Mouse (Mus musculus): ENCODE data around the gene Wnt7b. TPM values are rescaled to one million over a fixed set of nuclear protein-coding genes. Genes with fewer than 3 reads are reported as not detected.

Gene Wnt7b
- polyA plus RNA-seq, 1 experiment from 2014 or later, result 47.2 TPM

DNA sequence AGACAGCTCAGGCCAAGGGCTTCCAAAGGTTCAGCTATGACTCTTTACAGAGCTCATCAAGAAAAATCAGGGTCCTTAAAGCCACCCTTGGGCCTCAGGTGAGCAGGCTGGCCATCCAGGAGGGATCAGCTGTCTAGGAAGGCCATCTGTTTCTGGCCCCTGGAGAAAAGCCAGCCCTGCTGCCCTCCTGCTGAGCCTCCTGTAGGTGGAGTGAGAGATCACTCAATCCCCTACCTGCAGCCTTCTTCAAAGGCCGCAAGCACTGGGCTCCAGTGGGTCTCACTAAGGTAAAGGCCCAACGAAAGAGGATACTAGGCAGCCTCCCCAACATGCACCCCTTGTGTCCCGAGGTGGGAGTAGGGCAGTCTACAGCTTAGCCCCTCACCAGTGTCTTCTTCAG is 50.2 kb downstream of the Wnt7b start:
- H3K9me3 ChIP-seq, result no peaks in the 10 kb centered on the region
- whole genome bisulfite sequencing, result 86% methylated on average over 3 of the region's 3 CpGs
- H3K4me3 ChIP-seq, result no peak overlapping the region
- no peak overlapping the region for H3K4me2 ChIP-seq
- H3K27me3 ChIP-seq, result 0 out of 2 replicates have a peak, but pooled peaks cover 3% of the 10 kb centered on the region
- H3K9ac ChIP-seq, result no peak overlapping the region
- H3K4me1 ChIP-seq (replicated peaks), result peaks cover 9% of the 10 kb centered on the region; the same call in 1 of the 2 replicates
- no peak for ATAC-seq (ENCODE audit: low FRiP score)
- no peak overlapping the region for H3K27ac ChIP-seq
- H3K36me3 ChIP-seq, result no peaks in the 10 kb centered on the region; the same call in 1 of the 2 replicates

- no peak for ATAC-seq (ENCODE audit: low FRiP score)
- no peak overlapping the region for H3K9ac ChIP-seq
- H3K27me3 ChIP-seq, result 0 out of 2 replicates have a peak, but pooled peaks cover 3% of the 10 kb centered on the region
- H3K9me3 ChIP-seq, result no peaks in the 10 kb centered on the region
- no peaks in the 10 kb centered on the region for H3K36me3 ChIP-seq
- H3K4me2 ChIP-seq, result no peak overlapping the region
- H3K4me3 ChIP-seq, result no peak overlapping the region
- WGBS, result 84% methylated on average over 3 of the region's 3 CpGs
- no peak overlapping the region for H3K27ac ChIP-seq
- peaks cover 10% of the 10 kb centered on the region for H3K4me1 ChIP-seq (replicated peaks)
Measured at GRCm38 (mm10) chr15:85529911-85530310, 52.4 kb downstream of the Wnt7b start.

GRCm38 (mm10) chr15:85524404-85524950 is 57.8 kb downstream of the Wnt7b start:
- Histone ChIP-seq H3K36me3 (no peaks in the 10 kb centered on the region), H3K4me3 (no peak overlapping the region), H3K27me3 (peaks cover 13% of the 10 kb centered on the region; the same call in 1 of the 2 replicates), H3K4me1 (replicated peaks) (peaks cover 23% of the 10 kb centered on the region), H3K4me2 (no peak overlapping the region), H3K27ac (no peak overlapping the region), H3K9me3 (no peaks in the 10 kb centered on the region), H3K9ac (no peak overlapping the region)
- WGBS, result 21% methylated on average over 12 of the region's 12 CpGs
- 0 out of 2 replicates have a peak, but pooled peaks have one; percentile 39 for ATAC-seq (ENCODE audit: low FRiP score)

DNA sequence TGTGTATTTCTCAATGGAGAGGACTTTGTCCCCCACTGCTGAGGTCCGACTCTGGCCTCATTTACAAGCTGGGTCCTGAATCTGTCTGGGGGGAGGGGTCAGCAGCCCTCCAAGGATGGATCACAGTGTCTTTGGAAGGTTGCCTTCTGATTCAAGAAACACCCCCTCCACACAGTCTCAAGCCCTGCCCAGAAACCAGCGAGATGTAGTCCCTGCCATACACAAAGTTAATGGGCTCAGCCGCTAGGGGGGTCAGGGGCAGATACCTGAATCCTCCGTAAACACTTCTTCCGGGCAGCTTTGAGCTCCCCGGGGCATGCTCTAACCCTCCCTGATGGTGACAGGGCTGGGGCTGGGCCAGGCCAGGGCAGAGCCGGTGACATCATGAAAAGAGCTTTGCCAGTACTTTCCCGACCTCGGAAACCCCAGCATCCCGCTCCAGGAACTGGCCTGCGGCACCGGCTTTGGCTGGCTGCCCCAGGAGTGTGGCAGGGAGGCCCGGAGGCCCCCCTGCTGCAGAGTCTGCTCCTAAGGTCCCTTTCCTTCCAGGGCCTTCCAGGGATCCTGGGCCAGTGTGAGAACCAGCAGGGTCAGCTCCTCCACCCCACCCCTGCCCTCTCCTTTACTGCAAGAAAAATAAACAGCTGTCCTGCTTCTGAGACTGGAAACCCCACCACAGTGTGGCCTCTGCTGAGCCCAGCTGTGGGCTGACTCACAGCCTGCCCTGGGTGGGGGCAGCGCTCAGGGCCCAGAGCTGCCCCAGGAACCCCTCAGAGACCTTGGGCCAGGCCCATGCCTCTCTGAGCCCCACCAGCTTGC is 58.9 kb downstream of the Wnt7b start:
- 16% methylated on average over 14 of the region's 14 CpGs for WGBS
- Histone ChIP-seq H3K4me2 (peak overlapping the region; percentile 21; the same call in 1 of the 2 replicates), H3K27ac (no peak overlapping the region), H3K27me3 (peaks cover 13% of the 10 kb centered on the region; the same call in 1 of the 2 replicates), H3K9ac (no peak overlapping the region), H3K4me3 (no peak overlapping the region), H3K4me1 (replicated peaks) (peaks cover 21% of the 10 kb centered on the region), H3K36me3 (no peaks in the 10 kb centered on the region), H3K9me3 (no peaks in the 10 kb centered on the region)
- 0 out of 2 replicates have a peak, but pooled peaks have one; percentile 36 for ATAC-seq (ENCODE audit: low FRiP score)

GRCm38 (mm10) chr15:85519438-85519837 is 62.8 kb downstream of the Wnt7b start:
- no peak overlapping the region for H3K4me3 ChIP-seq
- no peaks in the 10 kb centered on the region for H3K36me3 ChIP-seq
- no peak for ATAC-seq (ENCODE audit: low FRiP score)
- 69% methylated on average over 4 of the region's 4 CpGs for WGBS
- no peak overlapping the region for H3K4me2 ChIP-seq
- H3K4me1 ChIP-seq (replicated peaks), result peaks cover 14% of the 10 kb centered on the region
- H3K9ac ChIP-seq, result no peak overlapping the region
- H3K27ac ChIP-seq, result no peak overlapping the region
- H3K27me3 ChIP-seq, result peaks cover 11% of the 10 kb centered on the region; the same call in 1 of the 2 replicates
- H3K9me3 ChIP-seq, result no peaks in the 10 kb centered on the region

DNA sequence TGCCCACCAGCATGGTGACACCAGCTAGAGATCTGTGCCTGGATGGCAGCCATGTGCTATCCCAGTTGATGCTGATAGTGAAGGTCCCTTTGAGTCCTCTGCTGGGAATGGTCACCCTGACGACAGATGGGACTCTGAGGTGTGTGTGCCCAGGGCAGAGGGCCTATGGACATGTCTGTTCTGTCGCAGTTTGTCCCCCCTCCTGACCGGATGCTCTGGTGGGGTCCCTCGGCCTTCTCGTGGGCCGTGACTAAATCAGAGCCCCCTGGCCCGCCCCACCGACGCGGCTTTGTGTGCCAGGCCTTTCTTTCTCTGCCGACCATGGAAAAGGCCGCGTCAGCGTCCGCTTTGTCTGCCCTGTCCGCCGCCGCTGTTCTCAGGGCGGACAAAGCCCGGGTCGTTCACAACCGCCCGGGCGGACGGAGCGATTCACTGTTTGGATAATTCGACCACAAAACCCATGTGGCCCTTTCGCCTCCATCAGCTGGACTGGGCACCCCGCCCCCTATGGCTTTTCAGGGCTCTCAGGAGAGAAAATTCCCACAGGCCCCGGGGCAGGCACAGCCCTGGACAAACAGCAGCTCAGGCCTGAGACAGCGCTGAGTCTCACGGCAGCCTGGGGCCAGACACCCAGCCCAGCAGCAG is 74.8 kb downstream of the Wnt7b start:
- 15% methylated on average over 32 of the region's 32 CpGs for WGBS
- H3K9me3 ChIP-seq, result no peaks in the 10 kb centered on the region
- H3K4me3 ChIP-seq, result no peak overlapping the region
- H3K9ac ChIP-seq, result peak overlapping the region; percentile 59; the same call in 1 of the 2 replicates
- H3K36me3 ChIP-seq, result no peaks in the 10 kb centered on the region
- H3K27ac ChIP-seq, result peak overlapping the region; percentile 78
- peak; percentile 33; the same call in 1 of the 2 replicates for ATAC-seq (ENCODE audit: low FRiP score)
- H3K4me2 ChIP-seq, result no peak overlapping the region
- peaks cover 29% of the 10 kb centered on the region for H3K4me1 ChIP-seq (replicated peaks)
- H3K27me3 ChIP-seq, result no peaks in the 10 kb centered on the region

DNA sequence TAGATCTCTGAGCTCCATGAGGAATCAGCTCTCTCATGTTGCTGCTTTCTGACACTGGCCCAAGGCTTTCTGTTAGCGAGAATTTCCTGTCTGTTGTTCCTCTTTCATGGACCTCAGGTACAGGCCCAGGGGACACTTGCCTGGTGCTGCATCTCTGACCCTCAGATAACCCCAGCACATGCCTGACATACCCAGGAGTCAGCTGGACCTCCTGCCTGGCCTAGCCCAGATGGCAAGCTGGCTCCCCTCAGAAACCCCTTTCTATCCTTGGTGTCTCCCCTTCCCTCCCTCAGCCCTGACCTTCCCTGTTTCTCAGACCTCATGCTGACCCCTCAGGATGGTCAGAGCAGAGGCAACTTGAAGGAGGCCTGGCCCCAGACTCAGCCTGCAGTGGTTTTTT is 75.6 kb downstream of the Wnt7b start:
- Histone ChIP-seq H3K4me1 (replicated peaks) (peaks cover 29% of the 10 kb centered on the region), H3K4me2 (no peak overlapping the region), H3K27ac (0 out of 2 replicates have a peak overlapping the region, but pooled peaks have one; percentile 78), H3K9ac (no peak overlapping the region; the same call in 1 of the 2 replicates), H3K9me3 (no peaks in the 10 kb centered on the region), H3K36me3 (no peaks in the 10 kb centered on the region), H3K27me3 (no peaks in the 10 kb centered on the region), H3K4me3 (no peak overlapping the region)
- WGBS, result 73% methylated on average over 1 of the region's 1 CpGs
- ATAC-seq (ENCODE audit: low FRiP score), result no peak

- no peaks in the 10 kb centered on the region for H3K9me3 ChIP-seq
- no peaks in the 10 kb centered on the region for H3K36me3 ChIP-seq
- peak overlapping the region; percentile 58 for H3K27ac ChIP-seq
- peak; percentile 47 for ATAC-seq (ENCODE audit: low FRiP score)
- WGBS, result 41% methylated on average over 14 of the region's 14 CpGs
- H3K4me1 ChIP-seq (replicated peaks), result peaks cover 29% of the 10 kb centered on the region
- no peak overlapping the region for H3K9ac ChIP-seq
- no peak overlapping the region for H3K4me3 ChIP-seq
- no peak overlapping the region for H3K4me2 ChIP-seq
- no peaks in the 10 kb centered on the region for H3K27me3 ChIP-seq
Measured at GRCm38 (mm10) chr15:85505118-85505925, 77.0 kb downstream of the Wnt7b start.

GRCm38 (mm10) chr15:85503127-85503526 is 79.1 kb downstream of the Wnt7b start, which contains the start of gene 7530416G11Rik:
TSS of gene 7530416G11Rik (minus strand) at chr15:85503227.
- no peaks in the 10 kb centered on the region for H3K36me3 ChIP-seq
- H3K9ac ChIP-seq, result no peak within 1 kb of the TSS
- H3K27ac ChIP-seq, result no peak within 1 kb of the TSS
- H3K9me3 ChIP-seq, result no peaks in the 10 kb centered on the region
- no peak within 1 kb of the TSS for H3K4me2 ChIP-seq
- H3K4me1 ChIP-seq (replicated peaks), result peaks cover 43% of the 10 kb centered on the region
- H3K27me3 ChIP-seq, result 0 out of 2 replicates have a peak, but pooled peaks cover 4% of the 10 kb centered on the region
- no peak for ATAC-seq (ENCODE audit: low FRiP score)
- WGBS, result 73% methylated on average over 8 of the region's 8 CpGs
- H3K4me3 ChIP-seq, result no peak within 1 kb of the TSS

GRCm38 (mm10) chr15:85500267-85500666 is 82.0 kb downstream of the Wnt7b start:
- Histone ChIP-seq H3K4me1 (replicated peaks) (peaks cover 27% of the 10 kb centered on the region), H3K27ac (no peak overlapping the region), H3K9ac (no peak overlapping the region), H3K36me3 (no peaks in the 10 kb centered on the region), H3K4me3 (no peak overlapping the region), H3K4me2 (no peak overlapping the region), H3K9me3 (no peaks in the 10 kb centered on the region), H3K27me3 (0 out of 2 replicates have a peak, but pooled peaks cover 4% of the 10 kb centered on the region)
- 90% methylated on average over 10 of the region's 10 CpGs for WGBS
- ATAC-seq (ENCODE audit: low FRiP score), result no peak

- H3K9ac ChIP-seq, result no peak overlapping the region
- H3K27me3 ChIP-seq, result 0 out of 2 replicates have a peak, but pooled peaks cover 4% of the 10 kb centered on the region
- peak overlapping the region; percentile 29; the same call in 1 of the 2 replicates for H3K4me2 ChIP-seq
- H3K4me1 ChIP-seq (replicated peaks), result peaks cover 43% of the 10 kb centered on the region
- H3K4me3 ChIP-seq, result no peak overlapping the region
- ATAC-seq (ENCODE audit: low FRiP score), result peak; percentile 49; the same call in 1 of the 2 replicates
- H3K9me3 ChIP-seq, result no peaks in the 10 kb centered on the region
- WGBS, result 9% methylated on average over 10 of the region's 10 CpGs
- H3K36me3 ChIP-seq, result no peaks in the 10 kb centered on the region
- peak overlapping the region; percentile 69; the same call in 1 of the 2 replicates for H3K27ac ChIP-seq
Measured at GRCm38 (mm10) chr15:85497981-85498475, 84.2 kb downstream of the Wnt7b start.

Measured in hindbrain, embryonic 13.5 days (tissue).